Mouse (Mus musculus): ENCODE measurements around the gene Sh3bp5. TPM values are rescaled to one million over a fixed set of nuclear protein-coding genes. Genes with fewer than 3 reads are reported as not detected.

Gene Sh3bp5
- polyA plus RNA-seq, 1 experiment: 37.0 TPM

- DNase-seq (ENCODE audit: low spot score): no peak
Observed at GRCm38 (mm10) chr14:31433851-31434360, 2.0 kb downstream of the Sh3bp5 start.

- no peak for DNase-seq (ENCODE audit: low spot score)
Observed at GRCm38 (mm10) chr14:31433126-31433525, 2.8 kb downstream of the Sh3bp5 start.

- no peak for DNase-seq (ENCODE audit: low spot score)
Observed at GRCm38 (mm10) chr14:31432424-31432823, 3.5 kb downstream of the Sh3bp5 start.

- DNase-seq (ENCODE audit: low spot score): no peak
Observed at GRCm38 (mm10) chr14:31431789-31432330, 4.0 kb downstream of the Sh3bp5 start.

- no peak for DNase-seq (ENCODE audit: low spot score)
Observed at GRCm38 (mm10) chr14:31429004-31429395, 6.9 kb downstream of the Sh3bp5 start.

GRCm38 (mm10) chr14:31428211-31429003 lies 7.5 kb downstream of the Sh3bp5 start:
- DNase-seq (ENCODE audit: low spot score): no peak

- DNase-seq (ENCODE audit: low spot score): no peak
Observed at GRCm38 (mm10) chr14:31422961-31423791, 12.7 kb downstream of the Sh3bp5 start.

GRCm38 (mm10) chr14:31422395-31422794 lies 13.5 kb downstream of the Sh3bp5 start:
- DNase-seq (ENCODE audit: low spot score): no peak

GRCm38 (mm10) chr14:31421509-31422295 lies 14.2 kb downstream of the Sh3bp5 start:
- no peak for DNase-seq (ENCODE audit: low spot score)

- no peak for DNase-seq (ENCODE audit: low spot score)
Observed at GRCm38 (mm10) chr14:31420985-31421384, 14.9 kb downstream of the Sh3bp5 start.

GRCm38 (mm10) chr14:31420562-31420961 lies 15.3 kb downstream of the Sh3bp5 start:
- DNase-seq (ENCODE audit: low spot score): no peak

GRCm38 (mm10) chr14:31420135-31420534 lies 15.7 kb downstream of the Sh3bp5 start:
- DNase-seq (ENCODE audit: low spot score): no peak

GRCm38 (mm10) chr14:31419279-31419678 lies 16.6 kb downstream of the Sh3bp5 start:
- no peak for DNase-seq (ENCODE audit: low spot score)

GRCm38 (mm10) chr14:31416835-31417549 lies 18.9 kb downstream of the Sh3bp5 start:
- DNase-seq (ENCODE audit: low spot score): no peak

GRCm38 (mm10) chr14:31416411-31416810 lies 19.5 kb downstream of the Sh3bp5 start:
- no peak for DNase-seq (ENCODE audit: low spot score)

- no peak for DNase-seq (ENCODE audit: low spot score)
Observed at GRCm38 (mm10) chr14:31414967-31415376, 20.9 kb downstream of the Sh3bp5 start.

- DNase-seq (ENCODE audit: low spot score): no peak
Observed at GRCm38 (mm10) chr14:31414235-31414966, 21.5 kb downstream of the Sh3bp5 start.

- no peak for DNase-seq (ENCODE audit: low spot score)
Observed at GRCm38 (mm10) chr14:31413475-31414086, 22.3 kb downstream of the Sh3bp5 start.

GRCm38 (mm10) chr14:31412651-31413056 lies 23.2 kb downstream of the Sh3bp5 start:
- DNase-seq (ENCODE audit: low spot score): no peak

GRCm38 (mm10) chr14:31410737-31411136 lies 25.1 kb downstream of the Sh3bp5 start:
- DNase-seq (ENCODE audit: low spot score): no peak

Data from urinary bladder, adult 2 months (tissue).